Mouse (Mus musculus) liver, adult 10 weeks (tissue): ENCODE results near the gene Btbd35f26. TPM values are rescaled to one million over a fixed set of nuclear protein-coding genes. Genes with fewer than 3 reads are reported as not detected.

ENCODE experiments used
- polyA plus RNA-seq: library from polyadenylated mRNA; stranded (reverse); fragments of 350-450 nt; fragmentation: Illumina TruSeq; extraction: RNeasy Lipid Tissue Mini Kit (QIAGEN cat#74804); gene quantifications from one replicate; pipeline ENCODE4 v1.2.3, GENCODE M21; 2014; ENCODE audit warnings: low read depth, low replicate concordance

The Btbd35f26 gene
- not detected for polyA plus RNA-seq

DNA sequence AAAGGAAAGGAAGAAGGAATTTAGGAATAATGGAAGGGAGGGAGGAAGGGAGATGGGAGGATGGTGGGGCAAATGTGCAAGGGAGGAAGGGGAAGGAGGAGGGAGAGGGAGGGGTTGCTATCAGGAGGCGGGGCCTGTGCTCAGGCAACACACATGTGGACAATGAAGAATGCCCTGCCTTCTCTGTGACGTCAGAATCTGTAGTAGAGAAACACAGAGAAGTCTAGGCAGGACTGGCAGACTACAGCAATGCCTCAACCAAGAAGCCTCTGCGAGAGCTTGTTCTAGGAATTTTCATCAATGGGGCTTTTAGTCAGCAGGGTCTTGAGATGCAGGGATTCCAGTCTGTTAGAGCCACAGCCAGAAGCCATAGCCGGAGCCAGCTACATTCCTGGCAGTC, at the start of gene Btbd35f26:
Btbd35f26 (plus strand) TSS at position 301 of the 400 bp plus-strand sequence.

GRCm38 (mm10) chrX:31383818-31384217, 47.6 kb downstream of the Btbd35f26 start, which contains the start of gene Btbd35f19:
Gene Btbd35f19, minus strand, starts transcription at chrX:31383918.

Other genes with a start within 250 kb of the Btbd35f26 start
- gene Btbd35f29, start 218.8 kb upstream of the Btbd35f26 start, polyA plus RNA-seq, result not detected
- not detected for gene Spin2f, start 82.6 kb upstream of the Btbd35f26 start, polyA plus RNA-seq
- gene Btbd35f19, start 47.5 kb downstream of the Btbd35f26 start, polyA plus RNA-seq, result not detected
- not detected for gene Gm21883, start 237.8 kb downstream of the Btbd35f26 start, polyA plus RNA-seq